Mouse (Mus musculus) left cerebral cortex, postnatal 10 days (tissue): ENCODE measurements at regions not wholly inside any gene's neighbourhood (a gene's known extent, or its start where the extent isn't known, plus 50 kb on each side); places are given as distances from the start of the nearest gene placed in this dataset.
"Not testable (repeated sequence)": the region's sequence is repeated elsewhere in the genome, so short reads cannot be mapped to it uniquely, and the experiment has no call there.

Experiments used
- DNase-seq, 2 experiments: peaks; one replicate each; pipeline ENCODE4 v3.0.0; 2021 to 2022; ENCODE audit warnings: low spot score in 2 of 2, mixed read lengths in 1 of 2; ENCODE audit errors: extremely low spot score in 1 of 2
- intact Hi-C: fragments of 180-260 bp; cut with DNase I; formaldehyde crosslinking; loops from one replicate; pipeline ENCODE4 v1.15.1; 2025

DNA sequence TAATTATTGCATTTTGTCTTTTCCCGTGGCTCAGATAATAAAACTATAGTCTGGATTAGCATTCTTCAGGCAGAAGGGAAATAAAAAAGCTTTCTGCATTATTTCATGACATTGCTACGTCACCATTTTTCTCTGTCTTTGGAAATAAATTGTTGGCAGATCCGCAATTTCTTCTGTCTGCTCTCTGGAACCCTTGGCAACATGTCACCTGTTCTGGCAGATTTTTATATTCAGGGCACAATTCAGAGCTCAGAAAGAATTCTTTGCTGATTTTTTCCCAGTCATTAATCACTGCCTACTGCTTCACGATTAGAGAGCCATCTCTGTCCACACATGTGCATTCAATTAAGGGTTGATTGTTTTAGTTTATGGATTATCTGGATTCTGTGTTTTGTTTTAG lies 460.5 kb downstream of the Cdh8 start:
- intact Hi-C loops, result no loop called here
- no peak for DNase-seq

DNA sequence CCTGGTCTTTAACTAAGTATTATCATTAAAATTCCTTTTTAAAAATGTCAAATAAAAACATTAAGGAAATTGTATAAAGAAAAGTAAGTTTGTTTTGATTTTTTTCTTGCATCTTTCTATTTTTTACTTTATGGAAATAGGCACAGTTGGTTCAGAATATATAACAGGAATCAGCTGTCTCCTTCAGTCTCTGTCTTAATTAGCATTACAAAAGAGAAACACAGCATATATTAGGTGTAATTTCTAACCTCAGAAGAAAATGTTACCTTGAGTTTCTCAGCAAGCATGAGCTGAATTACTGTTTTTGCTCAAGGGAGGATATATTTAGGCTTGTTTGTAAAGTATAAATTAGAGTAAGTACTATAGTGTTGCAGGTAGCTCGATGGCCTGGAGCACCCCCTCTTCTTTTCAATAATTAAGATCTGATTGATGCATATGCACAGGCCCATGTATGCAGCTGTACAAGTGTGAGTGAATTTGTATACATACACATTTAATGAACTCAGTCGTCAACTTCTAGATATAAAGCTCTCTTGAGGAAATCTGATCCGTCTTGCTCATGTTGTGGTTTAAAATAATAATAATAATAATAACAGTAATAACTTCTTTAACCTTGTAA lies 503.0 kb downstream of the Cdh8 start:
- intact Hi-C loops, result no loop called here
- no peak for DNase-seq

GRCm38 (mm10) chr8:98893331-98893730 lies 522.9 kb downstream of the Cdh8 start:
- intact Hi-C loops, result no loop called here
- DNase-seq, result no peak

DNA sequence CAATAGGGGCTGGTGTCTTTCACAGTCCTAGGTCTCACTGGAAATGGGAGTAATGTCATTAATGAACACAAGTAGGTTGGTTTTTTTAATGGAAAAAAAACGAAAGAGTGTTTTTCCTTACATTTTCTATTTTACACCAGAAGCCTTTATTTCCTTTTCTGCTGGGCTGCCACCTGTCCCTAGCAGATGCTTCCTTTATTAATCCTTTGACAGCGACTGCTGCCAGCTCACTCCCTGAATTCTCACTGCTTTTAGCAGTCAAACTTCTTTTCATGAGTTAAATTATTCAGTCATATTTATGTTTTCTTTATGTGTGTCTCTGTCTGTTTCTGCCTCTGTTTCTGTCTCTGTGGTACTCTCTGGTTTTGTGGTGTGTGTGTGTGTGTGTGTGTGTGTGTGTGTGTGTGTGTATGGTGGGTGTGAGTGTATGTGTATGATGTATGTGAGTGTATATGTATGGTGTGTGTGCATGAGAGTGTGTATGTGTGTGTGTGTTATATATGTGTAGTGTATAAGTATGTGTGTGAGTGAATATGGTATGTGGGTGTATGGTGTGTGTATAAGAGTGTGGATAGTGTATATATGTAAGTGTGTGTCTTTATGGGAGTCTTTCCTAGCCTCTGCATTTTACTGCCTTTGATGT lies 554.5 kb downstream of the Cdh8 start:
- intact Hi-C loops, result no loop called here
- DNase-seq, result peak in 1 of 2 experiments; percentile 3

GRCm38 (mm10) chr8:98861175-98861574 lies 555.1 kb downstream of the Cdh8 start:
- intact Hi-C loops, result no loop called here
- no peak for DNase-seq

DNA sequence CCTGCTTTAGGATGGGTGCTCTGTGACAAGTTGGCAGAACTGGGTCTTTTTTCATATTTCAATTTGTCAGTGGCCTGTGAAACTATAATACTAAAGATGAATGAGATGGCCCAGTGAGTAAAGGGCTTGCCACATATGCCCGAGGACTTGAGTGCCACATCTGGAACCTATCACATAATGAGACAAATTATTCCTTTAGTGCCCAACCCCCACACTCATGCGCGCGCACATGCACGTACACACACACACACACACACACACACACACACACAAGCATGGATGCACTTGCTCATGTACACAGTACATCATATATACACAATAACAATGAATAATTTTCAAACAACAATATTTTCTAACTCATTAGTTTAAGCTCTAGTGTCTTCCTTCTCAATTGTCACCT lies 555.9 kb downstream of the Cdh8 start:
- intact Hi-C loops, result no loop called here
- no peak for DNase-seq

DNA sequence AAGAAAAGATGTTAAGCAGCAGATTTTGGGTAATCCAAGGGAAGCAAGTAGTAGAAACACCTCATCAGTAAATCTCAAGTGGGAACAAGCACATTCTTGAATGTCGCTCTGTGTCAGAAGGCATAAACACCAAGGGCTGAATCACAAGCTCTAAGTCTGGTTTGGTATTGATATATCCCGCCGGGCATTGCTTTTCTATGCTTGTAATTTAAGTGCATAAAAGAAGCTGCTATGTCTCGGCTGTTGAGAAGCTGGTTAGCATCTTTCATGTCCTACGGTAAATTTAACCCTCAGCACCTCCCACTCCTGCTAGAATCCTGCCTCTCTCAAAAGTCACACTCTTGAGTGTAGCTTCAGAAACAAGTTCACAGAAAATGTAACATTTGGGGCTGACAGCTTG lies 586.8 kb downstream of the Cdh8 start:
- DNase-seq, result peak in 1 of 2 experiments; percentile 0
- intact Hi-C loops, result no loop called here

DNA sequence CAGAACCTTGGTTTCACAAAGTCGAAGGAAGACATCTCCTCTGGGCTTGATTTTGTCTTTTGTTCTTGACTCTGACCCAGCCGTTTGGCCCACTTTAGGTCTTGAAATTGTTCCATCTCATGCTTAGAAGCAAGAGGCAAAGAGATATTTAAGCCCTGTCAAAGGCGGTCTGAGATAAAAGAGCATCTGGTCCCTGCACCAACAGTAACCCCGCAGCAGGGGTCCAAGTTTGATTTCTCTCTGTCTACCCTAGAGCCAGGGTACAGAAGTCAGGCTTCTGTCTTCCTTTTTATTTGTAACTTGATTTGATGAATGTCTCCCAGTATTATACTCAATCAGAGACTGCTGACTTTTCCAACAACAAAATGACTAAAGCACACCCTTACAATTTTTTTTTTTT lies 587.3 kb downstream of the Cdh8 start:
- DNase-seq, result no peak
- intact Hi-C loops, result no loop called here

- intact Hi-C loops, result no loop called here
- peak; percentile 3 to 15 for DNase-seq
Measured at GRCm38 (mm10) chr8:98811922-98812321, 604.3 kb downstream of the Cdh8 start.

GRCm38 (mm10) chr8:98797445-98797844 lies 618.8 kb downstream of the Cdh8 start:
- peak in 1 of 2 experiments; percentile 7 for DNase-seq
- intact Hi-C loops, result no loop called here

DNA sequence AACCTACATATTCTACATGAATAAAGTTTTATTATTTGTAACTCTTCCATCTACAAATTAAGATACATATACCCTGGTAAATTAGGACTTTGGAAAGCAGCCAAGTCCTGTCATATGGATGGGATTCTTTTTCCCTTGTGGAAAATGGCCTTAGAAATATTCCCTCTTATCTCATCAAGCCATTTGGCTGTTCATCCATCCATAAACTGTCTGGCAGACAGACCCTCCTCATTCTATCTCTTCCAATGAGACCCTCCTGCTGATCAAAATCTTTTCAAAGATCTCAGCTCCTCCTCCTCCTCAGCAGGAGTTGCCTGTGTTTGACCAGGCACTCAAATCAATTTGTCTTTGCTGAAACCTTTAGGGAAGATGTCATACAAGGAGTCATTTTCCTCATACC lies 649.2 kb downstream of the Cdh8 start:
- no peak for DNase-seq
- intact Hi-C loops, result no loop called here

DNA sequence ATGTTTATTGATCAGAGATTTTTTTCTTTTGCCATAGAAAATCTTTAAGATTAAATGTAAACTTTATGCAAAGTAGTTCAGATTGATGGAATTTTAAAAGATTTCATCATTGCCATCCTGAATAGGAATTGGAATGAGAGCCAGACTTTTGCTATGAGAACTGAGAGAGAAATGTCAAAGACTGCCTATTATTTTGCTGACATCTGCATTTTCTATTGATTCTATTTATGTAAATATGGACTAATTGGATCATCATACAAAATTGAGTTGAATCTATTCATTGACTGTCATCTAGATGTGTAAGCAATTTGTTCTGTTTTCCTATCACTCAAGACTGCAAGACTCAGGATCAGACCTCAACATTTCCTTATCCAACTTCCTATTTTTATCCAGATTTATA lies 659.7 kb downstream of the Cdh8 start:
- intact Hi-C loops, result no loop called here
- DNase-seq, result no peak

GRCm38 (mm10) chr8:98755795-98756194 lies 660.5 kb downstream of the Cdh8 start:
- intact Hi-C loops, result no loop called here
- DNase-seq, result no peak

DNA sequence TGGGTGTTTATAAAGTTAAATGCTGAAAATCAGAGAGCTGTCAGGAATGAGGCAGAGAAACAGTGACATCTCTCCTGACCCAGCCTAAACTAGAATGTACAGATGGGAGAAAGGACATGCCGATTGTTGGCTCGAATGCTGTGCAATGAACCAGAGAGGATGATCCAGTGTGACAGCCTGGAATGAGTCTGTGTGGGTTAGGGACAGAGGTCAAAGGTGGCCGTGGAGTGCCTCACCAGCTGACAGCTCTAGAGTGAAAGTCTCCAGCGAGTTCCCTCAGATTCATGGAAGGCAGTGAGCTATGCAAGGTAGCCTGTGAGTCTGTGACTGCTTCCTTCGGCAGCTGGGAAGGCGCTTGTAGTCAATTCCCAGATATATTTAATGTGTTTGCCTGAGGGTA lies 663.9 kb downstream of the Cdh8 start:
- no peak for DNase-seq
- intact Hi-C loops, result no loop called here

- intact Hi-C loops, result no loop called here
- no peak for DNase-seq
Measured at GRCm38 (mm10) chr8:98707753-98708152, 708.5 kb downstream of the Cdh8 start.

- DNase-seq, result no peak
- intact Hi-C loops, result no loop called here
Measured at GRCm38 (mm10) chr8:98706122-98706521, 710.1 kb downstream of the Cdh8 start.

- DNase-seq, result peak; percentile 21 to 44
- intact Hi-C loops, result no loop called here
Measured at GRCm38 (mm10) chr8:98685195-98685594, 731.1 kb downstream of the Cdh8 start.

DNA sequence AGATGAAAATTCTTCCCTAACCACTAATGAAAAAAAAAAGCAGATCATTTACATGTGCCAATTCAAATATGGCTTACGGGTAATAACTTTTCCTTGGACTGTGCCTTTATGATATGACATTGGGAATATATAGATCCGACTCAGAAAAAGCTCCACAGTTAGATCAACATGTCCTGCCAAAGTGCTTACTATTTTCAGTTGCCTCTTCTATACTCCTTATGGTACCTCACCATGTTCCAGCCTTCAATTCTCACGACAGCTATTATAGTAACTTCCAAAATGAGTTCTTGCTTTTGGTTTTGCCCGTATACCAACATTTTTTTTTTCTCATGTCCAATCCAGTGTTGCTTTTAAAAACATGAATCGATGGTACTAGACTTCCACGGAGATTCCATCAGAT lies 731.7 kb downstream of the Cdh8 start:
- peak in 1 of 2 experiments; percentile 6 for DNase-seq
- intact Hi-C loops, result no loop called here

DNA sequence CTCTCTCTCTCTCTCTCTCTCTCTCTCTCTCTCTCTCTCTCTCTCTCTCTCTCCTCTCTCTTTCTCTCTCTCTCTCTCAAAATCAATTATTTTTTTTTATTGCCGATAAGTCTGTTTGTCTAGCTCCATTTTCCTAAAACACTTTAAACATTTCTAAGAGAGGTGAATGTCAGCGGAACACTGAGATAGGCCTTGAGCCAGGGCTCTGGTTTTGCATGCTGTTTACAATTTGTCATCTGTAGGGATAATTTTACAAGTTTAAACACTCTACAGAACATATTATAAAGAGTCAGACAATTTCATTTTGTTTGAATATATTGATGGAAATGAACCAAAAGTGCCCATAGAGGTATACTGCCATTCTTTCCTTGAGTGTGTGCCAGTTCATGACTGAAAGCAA lies 736.2 kb downstream of the Cdh8 start:
- intact Hi-C loops, result no loop called here
- no peak for DNase-seq

- DNase-seq, result no peak
- intact Hi-C loops, result no loop called here
Measured at GRCm38 (mm10) chr8:98659287-98659686, 757.0 kb downstream of the Cdh8 start.

DNA sequence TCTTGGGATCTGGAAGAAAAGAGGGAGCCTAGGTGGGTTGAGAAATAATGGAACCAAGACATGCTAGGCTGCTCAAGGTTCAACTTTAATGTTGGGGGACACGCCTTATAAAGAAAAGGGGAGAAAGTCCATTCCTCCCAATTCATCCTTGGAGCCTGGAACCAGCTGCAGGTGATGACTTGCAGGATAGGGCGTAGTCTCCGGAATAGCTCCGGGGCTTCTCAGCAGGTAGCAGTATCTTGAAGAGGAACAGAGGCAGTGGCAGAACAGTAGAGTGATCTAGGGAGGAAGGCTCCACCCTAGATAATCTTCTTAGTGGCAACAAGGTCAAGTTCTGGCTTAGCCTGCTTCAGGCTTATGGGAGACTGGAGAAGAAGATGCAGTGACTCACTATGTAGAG lies 764.0 kb downstream of the Cdh8 start:
- intact Hi-C loops, DNase-seq: not testable (repeated sequence)
